Mouse (Mus musculus): ENCODE results near the gene Ltv1.

DNA sequence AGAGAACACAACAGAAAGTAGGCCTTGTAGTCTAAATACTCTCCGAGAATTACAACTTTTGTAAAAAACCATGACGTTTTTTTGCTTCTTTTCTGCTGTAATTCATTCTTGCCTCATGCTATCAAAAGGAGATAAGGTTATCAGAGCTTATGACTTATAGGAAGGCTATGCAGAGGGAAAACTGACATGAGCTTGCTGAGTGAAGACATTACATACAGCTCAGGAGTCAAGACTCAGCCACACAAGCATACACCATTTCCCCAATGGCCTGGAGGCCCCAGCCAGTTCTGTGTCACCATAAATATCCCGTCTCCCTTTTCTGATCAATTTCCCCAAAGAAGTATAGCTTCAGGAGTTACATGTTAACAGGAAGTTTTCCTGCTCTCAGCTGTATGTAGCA lies 29.2 kb upstream of the Ltv1 start:
- TF ChIP-seq ZC3H11A (IDR thresholded peaks at IDR 0.05; ENCODE audit: borderline replicate concordance, low read depth, low read length) (no peak), HCFC1 (IDR thresholded peaks at IDR 0.05; ENCODE audit: borderline replicate concordance, insufficient read depth, low read length) (no peak), MAFK (IDR thresholded peaks at IDR 0.05; ENCODE audit: insufficient read depth, low read depth, low read length) (no peak), ZNF384 (IDR thresholded peaks at IDR 0.05; ENCODE audit: low read depth, low read length) (no peak)
